Mouse (Mus musculus): Measurements from ENCODE around the gene Eml6.

GRCm38 (mm10) chr11:29877280-29877679 is 148.6 kb downstream of the Eml6 start:
- TF ChIP-seq POLR2A (IDR thresholded peaks at IDR 0.05; ENCODE audit: insufficient read depth, low read length) (no peak), CTCF (IDR thresholded peaks at IDR 0.05; ENCODE audit: low read depth, low read length) (no peak)

Measured in ES-Bruce4 (cell line).